Mouse (Mus musculus): ENCODE data around the gene Cdc14b. TPM values are rescaled to one million over a fixed set of nuclear protein-coding genes. Genes with fewer than 3 reads are reported as not detected.

Cdc14b gene
- polyA plus RNA-seq, 1 experiment from 2014 or later = 15.0 TPM

GRCm38 (mm10) chr13:64153083-64153682 is 121.9 kb downstream of the Cdc14b start, which contains the start of gene Zfp367:
Gene Zfp367, minus strand, starts transcription at chr13:64153202.
- under 1% methylated on average over 48 of the region's 56 CpGs for WGBS
- Histone ChIP-seq H3K4me1 (replicated peaks; ENCODE audit: control insufficient read depth, insufficient read depth, low read length) (no peaks in the 10 kb centered on the region; the same call in 1 of the 2 replicates), H3K36me3 (ENCODE audit: control insufficient read depth, insufficient read depth) (no peaks in the 10 kb centered on the region), H3K4me2 (replicated peaks; ENCODE audit: low read depth) (peak within 1 kb of the TSS; percentile 98), H3K9me3 (ENCODE audit: control insufficient read depth) (no peaks in the 10 kb centered on the region), H3K27me3 (replicated peaks; ENCODE audit: control insufficient read depth, insufficient read depth, low read length) (no peaks in the 10 kb centered on the region), H3K4me3 (ENCODE audit: low read depth, low read length) (peak within 1 kb of the TSS; percentile 94), H3K27ac (ENCODE audit: low read depth, low read length) (peak within 1 kb of the TSS; percentile 91), H3K9ac (ENCODE audit: low read depth, low read length) (peak within 1 kb of the TSS; percentile 65)
- peak; percentile 97 for ATAC-seq
- no peak; the same call in 1 of the 2 replicates for TF ChIP-seq CTCF (IDR thresholded peaks at IDR 0.05; ENCODE audit: low read depth)

GRCm38 (mm10) chr13:64152671-64153082 is 122.4 kb downstream of the Cdc14b start:
- Histone ChIP-seq H3K4me2 (replicated peaks; ENCODE audit: low read depth) (peak overlapping the region; percentile 98), H3K9ac (ENCODE audit: low read depth, low read length) (peak overlapping the region; percentile 65), H3K4me3 (ENCODE audit: low read depth, low read length) (peak overlapping the region; percentile 94), H3K9me3 (ENCODE audit: control insufficient read depth) (no peaks in the 10 kb centered on the region), H3K36me3 (ENCODE audit: control insufficient read depth, insufficient read depth) (no peaks in the 10 kb centered on the region), H3K4me1 (replicated peaks; ENCODE audit: control insufficient read depth, insufficient read depth, low read length) (no peaks in the 10 kb centered on the region; the same call in 1 of the 2 replicates), H3K27me3 (replicated peaks; ENCODE audit: control insufficient read depth, insufficient read depth, low read length) (no peaks in the 10 kb centered on the region), H3K27ac (ENCODE audit: low read depth, low read length) (peak overlapping the region; percentile 91)
- 0% methylated on average over 61 of the region's 61 CpGs for WGBS
- TF ChIP-seq CTCF (IDR thresholded peaks at IDR 0.05; ENCODE audit: low read depth) = peak; percentile 32
- ATAC-seq = peak; percentile 24

GRCm38 (mm10) chr13:64152241-64152669 is 122.8 kb downstream of the Cdc14b start:
- Histone ChIP-seq H3K27me3 (replicated peaks; ENCODE audit: control insufficient read depth, insufficient read depth, low read length) (no peaks in the 10 kb centered on the region), H3K36me3 (ENCODE audit: control insufficient read depth, insufficient read depth) (no peaks in the 10 kb centered on the region), H3K4me3 (ENCODE audit: low read depth, low read length) (peak overlapping the region; percentile 94), H3K27ac (ENCODE audit: low read depth, low read length) (peak overlapping the region; percentile 91), H3K4me1 (replicated peaks; ENCODE audit: control insufficient read depth, insufficient read depth, low read length) (no peaks in the 10 kb centered on the region; the same call in 1 of the 2 replicates), H3K9me3 (ENCODE audit: control insufficient read depth) (no peaks in the 10 kb centered on the region), H3K4me2 (replicated peaks; ENCODE audit: low read depth) (peak overlapping the region; percentile 98), H3K9ac (ENCODE audit: low read depth, low read length) (peak overlapping the region; percentile 65)
- TF ChIP-seq CTCF (IDR thresholded peaks at IDR 0.05; ENCODE audit: low read depth) = no peak
- ATAC-seq = peak; percentile 9; the same call in 1 of the 2 replicates
- 1% methylated on average over 39 of the region's 42 CpGs for WGBS

- Histone ChIP-seq H3K36me3 (ENCODE audit: control insufficient read depth, insufficient read depth) (no peaks in the 10 kb centered on the region), H3K4me1 (replicated peaks; ENCODE audit: control insufficient read depth, insufficient read depth, low read length) (no peaks in the 10 kb centered on the region; the same call in 1 of the 2 replicates), H3K27me3 (replicated peaks; ENCODE audit: control insufficient read depth, insufficient read depth, low read length) (no peaks in the 10 kb centered on the region), H3K4me3 (ENCODE audit: low read depth, low read length) (no peak overlapping the region), H3K9ac (ENCODE audit: low read depth, low read length) (no peak overlapping the region), H3K9me3 (ENCODE audit: control insufficient read depth) (no peaks in the 10 kb centered on the region), H3K27ac (ENCODE audit: low read depth, low read length) (no peak overlapping the region), H3K4me2 (replicated peaks; ENCODE audit: low read depth) (no peak overlapping the region)
- ATAC-seq = no peak
- 58% methylated on average over 5 of the region's 5 CpGs for WGBS
- TF ChIP-seq CTCF (IDR thresholded peaks at IDR 0.05; ENCODE audit: low read depth) = no peak
These were observed 125.0 kb downstream of the Cdc14b start for GRCm38 (mm10) chr13:64150121-64150520.

Other genes with a start within 250 kb of the Cdc14b start
- gene Hsd17b3, start 186.1 kb downstream of the Cdc14b start, polyA plus RNA-seq (2015; fragmentation: Nextera tagmentation; extraction: Ambion mirVana) = 0.31 and 0.41 TPM in 2 replicates
- gene Slc35d2, start 145.9 kb downstream of the Cdc14b start, polyA plus RNA-seq (2015; fragmentation: Nextera tagmentation; extraction: Ambion mirVana) = 11.9 and 12.6 TPM in 2 replicates
- 8.9 and 9.5 TPM in 2 replicates for gene Zfp367, start 122.1 kb downstream of the Cdc14b start, polyA plus RNA-seq (2015; fragmentation: Nextera tagmentation; extraction: Ambion mirVana)
- gene Habp4, start 113.5 kb downstream of the Cdc14b start, polyA plus RNA-seq (2015; fragmentation: Nextera tagmentation; extraction: Ambion mirVana) = 11.8 and 12.7 TPM in 2 replicates
- gene Aaed1, start 37.4 kb upstream of the Cdc14b start, polyA plus RNA-seq (2015; fragmentation: Nextera tagmentation; extraction: Ambion mirVana) = 28.9 and 29.9 TPM in 2 replicates
- gene Ctsl, start 95.6 kb upstream of the Cdc14b start, polyA plus RNA-seq (2015; fragmentation: Nextera tagmentation; extraction: Ambion mirVana) = 1,058 and 1,193 TPM in 2 replicates
- 4.1 and 4.3 TPM in 2 replicates for gene Cdk20, start 157.0 kb upstream of the Cdc14b start, polyA plus RNA-seq (2015; fragmentation: Nextera tagmentation; extraction: Ambion mirVana)
- gene Fam240b, start 222.5 kb upstream of the Cdc14b start, polyA plus RNA-seq (2015; fragmentation: Nextera tagmentation; extraction: Ambion mirVana) = not detected in 2 replicates